Mouse (Mus musculus) monocyte, adult 2 months (primary cell): Measurements from ENCODE around the gene A730061H03Rik.

Source experiments
- DNase-seq, 2 experiments: peaks; one replicate each; pipeline ENCODE4 v3.0.0; 2022; ENCODE audit warnings: low spot score in 2 of 2, low read depth in 1 of 2

Gene A730061H03Rik

DNA sequence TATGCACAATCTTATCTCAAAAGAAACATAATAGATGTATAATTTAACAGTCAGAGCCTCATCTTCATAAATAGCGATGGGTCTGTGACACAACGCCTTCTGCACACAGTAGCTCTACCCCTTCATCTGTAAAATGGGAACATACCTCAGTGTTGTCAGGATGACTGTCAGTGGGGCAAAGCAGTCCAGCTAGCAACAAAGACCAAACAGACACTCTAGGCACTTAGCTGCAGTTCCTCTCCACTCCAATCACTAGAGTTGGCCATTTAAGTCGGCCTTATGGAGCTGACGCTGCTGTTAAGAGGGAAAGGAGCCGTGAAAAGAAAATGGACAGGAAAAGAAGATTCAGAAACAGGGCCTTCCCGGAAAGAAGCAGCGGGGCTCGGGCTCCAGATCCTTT is 8.4 kb downstream of the A730061H03Rik start:
- no peak for DNase-seq

DNA sequence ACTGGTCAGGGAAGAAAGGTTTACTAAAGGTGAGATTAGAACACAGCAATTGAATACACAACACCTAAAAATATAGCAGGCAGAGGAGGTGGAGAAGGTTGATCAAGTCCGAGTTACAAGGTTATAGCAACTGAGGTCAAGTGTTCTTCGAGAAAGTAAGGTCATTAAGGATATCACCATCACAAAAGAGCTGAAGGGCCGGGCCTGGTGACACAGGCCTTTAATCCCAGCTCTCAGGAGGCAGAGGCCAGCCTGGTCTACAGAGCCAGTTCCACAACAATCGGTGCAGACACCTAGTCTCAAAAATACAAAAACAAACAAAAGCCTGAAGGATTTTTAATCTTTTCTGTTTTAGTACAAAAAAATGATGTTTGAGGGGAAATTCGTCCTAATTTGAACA is 8.9 kb downstream of the A730061H03Rik start:
- DNase-seq = no peak

DNA sequence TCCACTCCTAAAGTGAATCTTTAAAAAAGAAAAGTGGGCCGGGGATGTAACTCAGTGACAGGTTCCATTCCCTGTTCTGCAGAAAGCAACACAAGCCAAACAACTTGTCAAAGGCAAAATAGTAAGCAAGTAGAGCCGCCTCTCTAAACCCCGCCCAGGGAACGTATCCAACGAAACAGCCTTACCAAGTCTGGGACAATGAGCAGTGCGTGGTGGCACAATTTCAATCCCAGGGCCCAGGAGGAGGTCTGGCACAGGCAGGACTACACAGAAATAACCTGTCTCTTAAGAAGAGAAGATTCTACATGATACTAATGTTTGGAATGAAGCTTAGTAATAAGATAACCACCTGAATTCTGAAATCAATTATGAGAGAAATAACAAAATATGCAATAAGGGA is 10.0 kb downstream of the A730061H03Rik start:
- DNase-seq = no peak

DNA sequence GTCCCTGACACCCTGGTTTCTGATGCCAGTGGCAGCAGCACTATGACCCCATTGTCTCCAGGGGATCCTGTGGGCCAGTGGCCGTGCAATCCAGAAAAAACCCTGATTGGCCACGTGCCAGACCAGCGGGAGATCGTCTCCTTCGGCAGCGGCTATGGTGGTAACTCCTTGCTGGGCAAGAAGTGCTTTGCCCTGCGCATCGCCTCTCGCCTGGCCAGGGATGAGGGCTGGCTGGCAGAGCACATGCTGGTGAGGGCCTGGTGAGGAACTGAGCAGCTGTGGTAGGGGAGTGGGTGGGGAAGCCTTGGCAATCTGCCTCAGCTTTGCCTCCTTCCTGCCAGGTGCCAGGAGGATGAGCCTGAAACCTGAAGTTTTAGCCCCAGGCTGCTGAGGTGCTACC is 15.9 kb downstream of the A730061H03Rik start:
- no peak for DNase-seq

DNA sequence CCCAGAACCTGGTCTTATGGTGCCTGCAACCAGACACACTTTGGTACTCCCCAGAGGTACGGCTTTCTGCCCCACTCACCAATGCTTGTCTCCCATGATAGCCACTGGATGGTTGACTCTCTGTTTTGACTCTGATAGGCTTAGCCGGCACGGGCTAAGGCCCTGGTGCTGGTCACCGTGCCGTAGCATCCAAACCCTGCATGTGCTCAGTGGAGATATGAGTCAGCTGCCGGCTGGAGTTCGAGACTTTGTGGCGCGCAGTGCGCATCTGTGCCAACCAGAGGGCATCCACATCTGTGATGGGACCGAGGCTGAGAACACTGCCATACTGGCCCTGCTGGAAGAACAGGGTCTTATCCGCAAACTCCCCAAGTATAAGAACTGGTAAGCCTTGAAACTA is 17.9 kb downstream of the A730061H03Rik start:
- no peak for DNase-seq

DNA sequence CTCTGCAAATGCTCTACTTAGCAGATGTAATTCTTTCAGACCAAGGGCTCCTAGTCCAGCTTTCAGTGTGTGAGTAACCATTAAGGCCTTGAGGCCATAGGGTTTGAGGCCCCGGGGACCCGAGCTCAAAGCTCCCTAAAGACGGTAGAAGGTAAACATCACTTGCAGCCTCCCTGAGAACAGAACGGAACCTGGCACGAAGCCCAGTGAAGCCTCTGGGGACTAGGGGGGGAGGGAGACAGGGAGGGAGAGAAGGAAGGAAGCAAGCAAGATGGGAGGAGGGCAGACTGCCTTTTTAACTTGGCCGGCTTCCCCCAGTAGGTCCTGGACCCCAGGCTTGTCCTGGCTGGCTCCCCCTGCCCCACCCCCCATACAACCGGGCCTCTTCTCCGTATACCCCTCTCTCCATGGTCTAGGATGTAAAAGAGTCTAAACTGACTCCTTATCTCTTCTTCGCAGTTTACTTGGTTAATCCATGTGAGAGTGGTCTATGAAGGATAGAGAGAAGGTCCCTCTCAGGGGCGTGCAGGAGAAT is 19.4 kb downstream of the A730061H03Rik start:
- DNase-seq = peak in 1 of 2 experiments; percentile 6

DNA sequence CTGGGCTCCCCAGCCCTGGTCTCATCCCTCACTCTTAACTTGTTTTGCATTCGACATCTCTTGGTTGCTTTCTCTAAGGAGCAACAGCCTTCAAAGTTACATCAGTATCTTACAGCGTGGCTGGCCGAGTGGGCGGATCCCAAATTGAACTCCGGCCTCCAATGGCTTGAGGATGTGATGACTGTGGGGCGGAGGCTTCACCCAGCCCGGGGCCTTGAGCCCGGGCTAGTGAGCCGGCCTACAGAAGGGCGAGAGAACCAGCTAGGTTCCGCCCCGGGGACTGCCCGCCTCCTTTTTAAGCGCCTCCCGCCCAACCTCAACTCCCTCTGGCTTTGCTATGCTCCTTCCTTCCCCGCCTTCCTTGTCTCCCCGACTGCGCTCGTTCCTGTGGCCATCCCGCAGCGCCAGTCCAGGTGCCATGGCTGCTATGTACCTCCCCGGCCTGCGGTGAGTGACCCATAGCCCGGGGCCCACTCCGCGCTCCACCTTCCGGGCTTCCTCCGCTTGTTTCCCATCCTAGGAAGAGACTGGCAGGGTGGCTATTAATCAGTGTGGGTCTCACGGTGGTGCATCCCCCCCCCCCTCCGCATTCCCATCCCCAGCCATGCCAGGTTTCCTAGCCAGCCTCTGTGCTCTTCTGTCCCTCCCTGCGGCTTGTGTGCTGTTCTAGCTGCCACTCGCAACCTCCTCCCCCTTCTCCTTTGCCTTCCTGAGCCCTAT is 20.0 kb downstream of the A730061H03Rik start, which contains the start of gene Pck2:
Gene Pck2 (plus strand): TSS at position 200 of the 720 bp plus-strand sequence.
- DNase-seq = peak; percentile 77 to 81

DNA sequence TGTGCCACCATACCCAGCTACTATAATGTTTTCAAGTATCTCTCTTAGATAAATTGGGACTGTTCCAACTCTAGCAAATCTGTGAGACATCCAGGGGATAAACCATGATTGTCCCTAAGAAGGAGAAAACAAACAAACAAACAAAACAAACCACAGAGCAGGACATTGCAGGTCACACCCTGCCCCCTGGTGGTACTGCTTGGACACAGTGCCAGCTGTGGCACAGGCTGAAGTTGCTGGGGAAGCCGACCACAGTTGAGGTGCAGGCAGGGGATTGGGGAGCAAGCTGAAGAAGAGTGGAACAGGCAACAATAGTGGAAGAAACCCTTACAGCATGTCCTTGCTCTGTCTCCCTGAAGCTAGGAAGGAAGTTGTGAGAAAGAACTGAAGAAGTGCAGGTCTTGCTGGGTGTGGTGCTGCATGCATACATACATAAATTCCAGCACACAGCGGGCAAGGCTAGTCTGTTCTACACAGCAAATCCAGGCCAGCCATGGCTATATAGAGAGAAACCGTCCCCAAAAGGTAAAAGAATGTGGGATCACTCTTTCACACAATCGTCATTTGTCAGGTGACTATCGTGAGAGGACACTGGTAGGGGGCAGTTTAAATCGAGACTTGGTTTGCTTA is 24.0 kb downstream of the A730061H03Rik start:
- peak in 1 of 2 experiments; percentile 18 for DNase-seq

DNA sequence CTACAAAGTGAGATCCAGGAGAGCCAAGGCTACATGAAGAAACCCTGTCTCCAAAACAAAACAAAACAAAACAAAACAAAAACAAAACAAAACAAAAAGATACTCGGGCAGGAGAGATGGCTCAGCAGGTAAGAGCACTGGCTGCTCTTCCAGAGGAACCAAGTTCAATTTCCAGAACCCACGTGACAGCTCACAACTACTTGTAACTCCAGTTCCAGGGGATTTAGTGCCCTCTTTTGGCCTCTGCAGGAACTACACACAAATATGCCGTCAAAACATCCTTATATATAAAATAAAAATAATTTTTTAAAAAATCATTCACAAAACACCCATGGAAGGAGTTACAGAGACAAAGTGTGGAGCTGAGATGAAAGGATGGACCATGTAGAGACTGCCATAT is 32.3 kb downstream of the A730061H03Rik start:
- no peak for DNase-seq

DNA sequence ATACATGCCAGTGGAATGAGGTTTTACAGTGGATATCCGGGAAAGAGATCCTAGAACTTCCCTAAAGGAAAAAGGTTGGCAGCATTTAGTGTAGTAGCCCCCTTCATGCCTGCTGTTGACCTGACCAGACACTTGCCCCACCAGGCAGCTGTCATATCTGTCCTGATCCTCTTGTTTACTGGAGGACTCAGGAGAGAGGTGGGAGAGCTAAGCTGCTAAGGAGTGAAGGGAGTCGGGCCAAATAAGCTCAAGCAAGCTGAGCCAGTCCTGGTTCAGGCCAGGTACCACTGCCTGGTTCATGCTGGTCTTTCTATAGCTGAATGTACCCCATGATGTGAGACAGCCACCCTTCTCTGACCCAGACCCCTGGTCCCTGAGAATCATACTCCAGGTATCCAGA is 33.5 kb downstream of the A730061H03Rik start:
- no peak for DNase-seq

DNA sequence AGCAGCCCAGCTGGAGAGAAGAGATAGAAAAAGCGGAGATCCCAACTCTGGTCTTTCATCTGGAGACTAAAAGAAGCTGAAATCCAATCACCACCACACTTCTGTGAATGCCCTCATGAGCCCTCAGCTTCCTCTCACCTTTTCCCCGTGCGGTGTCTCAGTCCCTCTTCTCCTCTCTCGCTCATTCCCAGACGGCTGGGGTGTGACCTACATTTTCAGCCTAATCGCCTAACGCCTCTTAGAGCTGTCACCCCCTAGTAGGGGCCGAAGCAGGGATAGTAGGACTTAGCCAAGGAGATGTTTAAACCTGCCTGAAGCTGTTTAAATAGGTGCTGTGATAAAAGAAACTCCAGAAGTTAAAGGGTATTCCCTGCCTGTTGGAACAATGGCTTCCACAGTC is 35.4 kb downstream of the A730061H03Rik start, which contains the start of gene Nrl:
Gene Nrl (minus strand): TSS at position 197 of the 400 bp plus-strand sequence.
- no peak for DNase-seq

DNA sequence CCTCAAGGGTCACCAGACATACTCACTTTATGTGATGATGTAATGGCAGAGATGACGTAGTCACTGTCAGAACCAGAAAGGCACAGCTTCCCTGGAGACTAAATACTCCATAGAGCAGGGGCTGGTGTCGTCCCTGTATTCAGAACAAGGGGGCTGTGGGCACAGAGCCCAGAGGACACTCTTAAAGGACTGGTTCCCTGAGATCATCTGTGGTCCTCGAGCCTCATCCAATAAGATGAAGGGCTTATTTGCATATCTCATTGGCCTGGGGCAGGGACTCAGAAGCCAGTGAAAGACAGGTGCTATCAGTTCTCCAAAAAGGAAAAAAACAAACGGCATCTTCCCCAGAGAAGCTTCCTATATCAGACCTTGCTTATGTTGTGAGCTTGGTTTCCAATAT is 36.1 kb downstream of the A730061H03Rik start:
- no peak for DNase-seq

DNA sequence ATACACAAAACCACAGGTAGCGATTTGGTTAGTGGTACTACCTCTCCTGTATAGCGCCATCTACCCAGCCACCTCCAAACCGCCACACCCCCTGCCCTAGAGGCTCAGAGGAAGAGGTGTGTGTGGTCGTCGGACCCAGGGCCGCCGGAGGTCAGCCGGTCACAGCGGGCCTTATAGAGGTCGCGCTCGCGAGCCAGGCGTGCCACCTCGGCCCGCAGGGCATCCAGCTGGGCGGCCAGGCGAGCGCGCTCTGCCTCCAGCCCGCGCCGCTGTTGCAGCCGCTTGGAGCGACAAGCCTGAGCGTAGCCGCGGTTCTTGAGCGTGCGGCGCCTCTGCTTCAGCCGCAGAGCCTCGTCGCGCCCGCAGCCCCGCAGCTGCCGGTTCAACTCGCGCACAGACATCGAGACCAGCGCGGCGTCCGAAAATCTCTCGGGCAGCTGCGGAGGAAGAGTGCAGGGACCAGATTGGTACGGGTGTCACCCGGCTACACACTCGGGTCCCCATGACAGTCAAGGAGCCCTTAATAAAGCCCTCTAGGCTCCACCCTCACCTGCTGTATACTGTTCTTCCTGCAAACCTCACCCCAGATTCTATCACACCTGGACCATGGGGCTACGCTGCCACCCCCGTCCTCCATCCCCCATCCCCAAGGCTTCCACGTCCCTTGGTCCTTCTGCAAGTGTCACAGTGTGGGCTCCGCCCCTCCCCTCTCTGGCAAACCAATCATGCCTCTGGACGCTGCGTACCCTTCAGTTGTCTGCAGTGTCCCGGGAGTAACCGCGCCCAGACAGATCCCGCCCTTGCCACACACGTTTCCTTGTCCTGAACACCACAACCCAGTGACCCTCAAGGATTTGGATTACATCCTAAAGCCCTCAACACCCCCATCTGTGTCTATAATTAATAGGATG is 39.5 kb downstream of the A730061H03Rik start:
- DNase-seq = no peak

DNA sequence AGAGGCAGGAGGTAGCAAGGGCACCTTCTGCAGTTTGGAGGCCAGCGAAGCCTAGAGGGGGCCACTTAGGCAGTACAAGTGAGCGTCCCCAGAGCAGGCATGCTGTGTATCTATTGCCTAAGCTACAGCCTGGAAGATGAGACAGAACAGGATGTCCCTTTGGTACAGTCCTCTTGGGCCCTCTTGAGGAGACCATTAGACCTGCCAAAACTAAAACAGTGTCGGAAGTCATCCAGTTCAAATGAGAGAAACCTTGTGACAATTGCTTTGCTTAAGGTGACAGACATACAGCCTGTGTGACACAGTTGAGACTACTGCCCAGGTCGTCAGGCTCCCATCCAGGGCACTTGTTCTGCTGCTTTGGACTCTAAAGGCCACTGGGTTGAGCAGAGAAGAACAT is 40.6 kb downstream of the A730061H03Rik start:
- no peak for DNase-seq

DNA sequence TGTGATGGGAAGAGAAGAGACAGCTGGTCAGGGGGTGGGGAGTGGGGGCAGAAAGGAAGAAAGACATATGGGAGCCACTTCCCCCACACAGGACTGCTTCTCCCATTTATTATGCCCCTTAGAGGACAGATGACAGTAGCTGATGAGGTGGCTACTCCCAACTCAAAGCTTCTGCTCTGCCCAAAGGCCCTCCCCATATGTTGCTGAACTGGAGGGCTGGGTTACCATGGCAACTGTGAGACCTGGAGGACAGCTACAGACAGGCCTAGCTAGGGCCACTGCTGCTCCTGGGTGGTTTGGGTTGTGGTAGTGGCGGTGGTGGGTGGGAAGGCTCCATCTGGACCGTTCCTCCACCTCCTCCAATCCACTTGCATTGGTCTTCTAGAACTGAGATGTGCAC is 41.3 kb downstream of the A730061H03Rik start:
- no peak for DNase-seq

DNA sequence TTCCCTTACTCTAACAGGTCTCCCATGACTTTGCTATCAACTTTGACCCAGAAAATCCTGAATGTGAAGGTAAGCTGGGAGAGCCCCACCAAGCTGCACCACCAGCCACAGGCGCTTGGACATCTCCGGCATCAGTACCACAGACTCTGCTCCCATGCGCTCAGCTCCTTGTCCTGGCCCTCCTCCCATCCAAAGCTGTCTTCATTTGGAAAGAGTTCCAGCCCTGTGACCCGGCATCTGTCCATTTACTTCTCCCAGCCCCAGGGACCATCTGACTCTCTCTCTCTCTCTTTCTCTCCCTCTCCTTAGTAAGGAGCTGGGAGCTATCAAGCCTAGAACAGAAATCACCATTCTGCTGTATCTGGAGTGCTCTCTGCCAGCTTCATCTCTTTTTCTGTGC is 44.4 kb downstream of the A730061H03Rik start:
- no peak for DNase-seq

DNA sequence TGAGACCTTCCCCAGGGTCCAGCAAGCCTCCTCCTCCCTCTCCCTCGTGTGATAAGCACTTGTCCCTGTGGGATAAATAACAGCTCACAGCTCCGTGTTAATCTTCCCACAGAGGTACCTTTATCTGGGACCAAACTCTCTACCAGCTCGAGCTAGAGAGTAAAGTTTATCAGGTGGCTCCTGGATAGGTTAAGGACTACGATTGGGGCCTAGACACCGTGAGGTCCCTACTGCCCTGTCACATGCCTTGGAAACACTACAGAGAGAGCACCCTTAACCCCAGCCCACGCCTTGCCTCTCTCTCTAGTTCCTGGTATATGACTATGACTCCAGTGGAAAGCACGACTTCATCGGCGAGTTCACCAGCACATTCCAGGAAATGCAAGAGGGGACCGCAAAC is 46.3 kb downstream of the A730061H03Rik start:
- no peak for DNase-seq

DNA sequence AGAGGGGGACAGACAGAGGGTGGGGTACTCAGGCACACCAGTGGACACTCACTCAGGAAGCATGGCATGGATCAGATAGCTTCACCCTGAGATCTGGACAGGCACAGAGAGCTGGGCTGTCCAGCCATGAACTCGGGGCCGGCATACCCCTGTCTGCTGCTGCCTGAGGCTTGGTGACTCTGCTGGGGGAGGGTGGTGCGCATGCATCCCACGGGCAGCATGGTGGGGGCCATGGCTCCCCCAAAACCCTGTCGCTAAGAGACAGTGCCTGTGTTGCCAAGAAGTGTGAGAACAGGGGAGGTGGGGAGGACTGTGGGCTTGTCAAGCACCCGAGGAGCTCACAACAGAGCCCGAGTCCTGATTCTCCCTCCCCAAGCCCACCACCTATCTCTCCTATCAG is 49.2 kb downstream of the A730061H03Rik start:
- no peak for DNase-seq

DNA sequence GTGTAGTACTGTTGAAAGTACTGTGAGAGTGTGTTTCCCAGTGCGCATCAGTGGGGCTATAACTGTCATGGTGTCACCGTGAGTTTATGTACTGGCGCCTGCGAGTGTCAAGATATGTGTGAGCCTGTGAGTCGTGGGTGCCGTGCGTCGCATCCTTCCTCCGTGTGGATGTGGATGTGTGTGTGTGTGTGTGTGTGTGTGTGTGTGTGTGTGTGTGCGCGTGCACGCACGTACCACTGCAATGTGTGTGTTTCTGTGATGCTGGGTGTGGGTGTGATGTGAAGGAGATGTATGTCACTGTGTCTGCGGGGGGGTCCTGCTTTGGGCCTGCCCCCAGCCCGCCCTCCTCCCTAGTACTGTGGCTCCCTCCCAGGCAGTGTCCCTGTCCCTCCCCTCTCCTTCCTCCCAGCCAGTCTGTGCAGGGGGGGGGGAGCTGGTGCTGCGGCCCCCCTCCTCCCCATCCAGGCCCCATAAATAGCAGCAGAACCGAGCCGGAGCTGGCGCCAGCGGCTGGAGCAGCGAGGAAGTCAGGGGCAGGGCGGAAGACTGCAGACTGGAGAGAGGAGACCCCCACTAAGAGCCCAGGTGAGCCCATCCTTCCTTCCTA is 50.0 kb downstream of the A730061H03Rik start, which contains the start of gene Cpne6:
Gene Cpne6 (plus strand): TSS at position 321 of the 607 bp plus-strand sequence.
- DNase-seq = no peak
